ENCODE assay signal across 18 mouse cellular contexts in the genomic region with DNA sequence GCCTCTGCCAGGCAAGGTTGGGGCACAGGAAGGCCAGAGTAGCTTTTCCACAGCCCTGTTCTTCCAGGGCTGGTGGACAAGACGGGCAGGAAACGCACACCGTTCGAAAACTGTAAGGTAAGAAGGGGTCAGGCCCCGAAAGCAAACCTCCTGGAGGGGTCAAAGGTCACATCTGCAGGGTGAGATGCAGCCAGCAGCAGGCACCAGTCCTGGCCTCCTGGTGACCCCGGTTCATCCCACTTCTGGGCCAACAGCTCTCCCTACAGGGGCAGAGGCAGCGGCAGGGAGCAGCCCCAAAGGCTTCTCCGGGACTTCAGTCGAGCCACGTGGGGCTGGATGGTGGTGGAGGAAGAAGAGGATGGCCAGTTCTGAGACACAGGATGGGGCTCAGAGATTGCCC.
DNase-seq lines count a peak whose midpoint lies in the region; ATAC-seq and TF ChIP-seq lines count a peak whose summit lies in the region.
"Had no signal": no experiment of that assay in that cellular context is flagged by ENCODE, and none has a peak within 500 bp of the region (broad histone marks: within the 10 kb centered on the region; RNA-seq: fewer than 3 reads in every experiment).

No protein-coding gene starts in this region.

- no peak for ATAC-seq in forebrain, embryonic 16.5 days
- ATAC-seq in liver, postnatal 0 days = no peak
- ATAC-seq: lung, postnatal 0 days; midbrain, embryonic 13.5 days had no signal

- 0 out of 2 replicates have a peak overlapping the region, but pooled peaks have one; percentile 21 for H3K27ac ChIP-seq in forebrain, embryonic 10.5 days
- no peak overlapping the region for H3K27ac ChIP-seq in forebrain, embryonic 16.5 days (ENCODE audit: low read length)
- no peak overlapping the region for H3K27ac ChIP-seq in liver, postnatal 0 days (ENCODE audit: low read depth)
- H3K27ac ChIP-seq in limb, embryonic 10.5 days = peak overlapping the region; percentile 34
- H3K27ac ChIP-seq: hindbrain, embryonic 14.5 days; kidney, postnatal 0 days; layer of hippocampus, adult 2 months; liver, embryonic 15.5 days; midbrain, embryonic 13.5 days had no signal

- H3K9ac ChIP-seq in forebrain, embryonic 16.5 days (replicated peaks; ENCODE audit: low read depth, low read length) = no peak overlapping the region
- H3K9ac ChIP-seq in liver, postnatal 0 days (replicated peaks) = no peak overlapping the region
- H3K9ac ChIP-seq: hindbrain, embryonic 14.5 days; liver, embryonic 15.5 days; midbrain, embryonic 13.5 days had no signal

- no peak overlapping the region for H3K4me3 ChIP-seq in forebrain, embryonic 10.5 days
- H3K4me3 ChIP-seq in forebrain, embryonic 16.5 days (replicated peaks; ENCODE audit: low read length) = no peak overlapping the region
- no peak overlapping the region for H3K4me3 ChIP-seq in liver, postnatal 0 days (ENCODE audit: low read depth, low read length)
- no peak overlapping the region for H3K4me3 ChIP-seq in limb, embryonic 10.5 days
- H3K4me3 ChIP-seq: layer of hippocampus, adult 2 months; liver, embryonic 15.5 days; midbrain, embryonic 13.5 days had no signal

- no peaks in the 10 kb centered on the region for H3K27me3 ChIP-seq in forebrain, embryonic 10.5 days (ENCODE audit: poor library complexity, severe bottlenecking)
- no peaks in the 10 kb centered on the region for H3K27me3 ChIP-seq in forebrain, embryonic 16.5 days (replicated peaks; ENCODE audit: control insufficient read depth, insufficient read depth, low read length)
- no peaks in the 10 kb centered on the region for H3K27me3 ChIP-seq in liver, postnatal 0 days (ENCODE audit: insufficient read depth, low read length)
- no peaks in the 10 kb centered on the region; the same call in 1 of the 2 replicates for H3K27me3 ChIP-seq in limb, embryonic 10.5 days (ENCODE audit: low read depth, poor library complexity, severe bottlenecking)
- H3K27me3 ChIP-seq: liver, embryonic 15.5 days had no signal

- no peaks in the 10 kb centered on the region for H3K36me3 ChIP-seq in forebrain, embryonic 10.5 days (replicated peaks)
- H3K36me3 ChIP-seq in forebrain, embryonic 16.5 days (ENCODE audit: control insufficient read depth, insufficient read depth) = no peaks in the 10 kb centered on the region
- H3K36me3 ChIP-seq in liver, postnatal 0 days (replicated peaks; ENCODE audit: insufficient read depth, low read length) = no peaks in the 10 kb centered on the region
- H3K36me3 ChIP-seq in limb, embryonic 10.5 days = no peaks in the 10 kb centered on the region
- H3K36me3 ChIP-seq: liver, embryonic 15.5 days; midbrain, embryonic 13.5 days had no signal

- no peak for TF ChIP-seq EP300 in liver, postnatal 0 days (IDR thresholded peaks at IDR 0.05; ENCODE audit: low read depth)

- no peak overlapping the region for H3K4me2 ChIP-seq in forebrain, embryonic 16.5 days (ENCODE audit: low read length)
- H3K4me2 ChIP-seq in liver, postnatal 0 days (ENCODE audit: low read depth, low read length) = no peak overlapping the region
- H3K4me2 ChIP-seq: hindbrain, embryonic 14.5 days; liver, embryonic 15.5 days; midbrain, embryonic 13.5 days had no signal

- H3K9me3 ChIP-seq in forebrain, embryonic 10.5 days = no peaks in the 10 kb centered on the region
- H3K9me3 ChIP-seq in forebrain, embryonic 16.5 days (ENCODE audit: control insufficient read depth, low read length) = no peaks in the 10 kb centered on the region
- H3K9me3 ChIP-seq in liver, postnatal 0 days (ENCODE audit: low read length) = no peaks in the 10 kb centered on the region
- no peaks in the 10 kb centered on the region for H3K9me3 ChIP-seq in limb, embryonic 10.5 days (replicated peaks)
- H3K9me3 ChIP-seq: liver, embryonic 15.5 days; midbrain, embryonic 13.5 days had no signal

- DNase-seq in forebrain, embryonic 10.5 days (ENCODE audit: extremely low spot score, low spot score) = peak; percentile 26
- no peak for DNase-seq in liver, postnatal 0 days
- DNase-seq in liver = no peak
- peak; percentile 58 for DNase-seq in limb, embryonic 10.5 days (ENCODE audit: low spot score)
- DNase-seq in right cerebral cortex, postnatal 14 days = no peak
- DNase-seq in thymus, postnatal 14 days = no peak
- DNase-seq in gastrocnemius, postnatal 14 days = no peak
- DNase-seq: adrenal gland, adult 8-10 months; cerebellum, adult 9-10 months; gastrocnemius, postnatal 36 days; layer of hippocampus, postnatal 36 days had no signal

- 46% methylated on average over 10 of the region's 10 CpGs for WGBS in forebrain, embryonic 10.5 days
- WGBS in forebrain, embryonic 16.5 days = 62% methylated on average over 10 of the region's 10 CpGs
- WGBS in liver, postnatal 0 days (ENCODE audit: insufficient replicate concordance) = 51% methylated on average over 10 of the region's 10 CpGs
- 5% methylated on average over 10 of the region's 10 CpGs for WGBS in limb, embryonic 10.5 days

- intact Hi-C loops in gastrocnemius, postnatal 14 days (cut with DNase I; ENCODE audit: low total_unique reads) = no loop called here

- 0 out of 2 replicates have a peak, but pooled peaks have one; percentile 28 for TF ChIP-seq CTCF in liver, postnatal 0 days (IDR thresholded peaks at IDR 0.05; ENCODE audit: low read depth)

- H3K4me1 ChIP-seq in forebrain, embryonic 10.5 days = peaks cover 18% of the 10 kb centered on the region
- H3K4me1 ChIP-seq in forebrain, embryonic 16.5 days (replicated peaks; ENCODE audit: control insufficient read depth, insufficient read depth, low read length) = no peaks in the 10 kb centered on the region
- H3K4me1 ChIP-seq in liver, postnatal 0 days (ENCODE audit: insufficient read depth) = peaks cover 10% of the 10 kb centered on the region; the same call in 1 of the 2 replicates
- peaks cover 25% of the 10 kb centered on the region for H3K4me1 ChIP-seq in limb, embryonic 10.5 days
- H3K4me1 ChIP-seq: midbrain, embryonic 13.5 days had no signal

Comparison
In these comparisons a context has a peak if more than half of its experiments do, and no peak if none do; other contexts are left out.
1. H3K27ac ChIP-seq: peak in forebrain, embryonic 10.5 days (single experiment) and limb, embryonic 10.5 days (single experiment); none in forebrain, embryonic 16.5 days (single experiment) and liver, postnatal 0 days (single experiment).
2. DNase-seq: peak in forebrain, embryonic 10.5 days (single experiment) and limb, embryonic 10.5 days (single experiment); none in liver, postnatal 0 days (single experiment), liver (single experiment), right cerebral cortex, postnatal 14 days (single experiment), thymus, postnatal 14 days (single experiment) and gastrocnemius, postnatal 14 days (single experiment).